Mouse (Mus musculus) fibroblast of lung, adult 2 months (primary cell): ENCODE data around the gene Pou2f3.

Source experiments
- DNase-seq: peaks from one replicate; pipeline ENCODE4 v3.0.0-alpha.2; 2011; ENCODE audit warnings: low read depth

The Pou2f3 gene

GRCm38 (mm10) chr9:43230886-43231285 lies 20.7 kb upstream of the Pou2f3 start:
- DNase-seq = no peak

- no peak for DNase-seq
Observed at GRCm38 (mm10) chr9:43229962-43230361, 19.8 kb upstream of the Pou2f3 start.

DNA sequence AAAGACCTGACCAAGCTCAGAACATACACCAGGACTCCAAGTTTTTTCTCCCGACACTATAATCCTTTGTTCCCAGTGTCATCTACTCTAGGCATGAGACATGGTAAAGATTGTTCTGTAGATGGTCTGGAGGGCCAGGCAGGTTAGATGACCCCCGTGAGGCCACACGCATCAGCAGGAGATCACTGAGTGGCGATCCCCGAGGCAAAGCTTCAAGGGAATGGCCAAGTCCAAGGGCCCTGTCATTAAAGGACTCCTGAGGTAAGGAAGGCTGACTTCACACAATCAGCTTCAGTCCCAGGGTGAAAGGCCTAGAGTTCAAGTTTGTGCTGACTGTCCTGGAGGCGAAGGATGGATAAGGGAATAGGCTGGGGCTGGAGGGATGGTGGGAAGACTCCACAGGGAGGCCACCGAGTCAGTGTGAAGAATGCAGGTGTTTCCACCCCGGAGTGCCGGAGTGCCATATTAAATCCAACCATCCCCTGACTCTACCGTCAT lies 19.3 kb upstream of the Pou2f3 start:
- DNase-seq = no peak

DNA sequence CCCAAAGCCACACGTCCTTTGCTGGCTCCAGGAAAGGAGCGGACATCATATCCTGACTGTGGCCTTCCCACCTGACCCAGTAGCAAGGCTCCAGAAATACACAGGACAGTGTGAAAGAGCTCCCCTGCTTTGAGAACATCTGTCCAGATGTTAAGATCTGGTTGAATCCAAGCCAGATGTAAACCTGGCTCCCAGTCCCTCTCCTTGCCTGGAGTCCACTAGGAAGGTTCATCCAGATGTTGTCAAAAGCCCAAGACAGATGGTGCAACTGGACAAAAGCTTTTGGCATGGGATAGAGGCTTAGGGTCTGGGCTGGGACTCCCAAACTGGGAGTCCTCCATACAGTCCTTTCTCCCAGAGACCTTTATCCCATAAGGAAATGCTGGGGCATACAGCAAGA lies 18.6 kb upstream of the Pou2f3 start:
- no peak for DNase-seq

DNA sequence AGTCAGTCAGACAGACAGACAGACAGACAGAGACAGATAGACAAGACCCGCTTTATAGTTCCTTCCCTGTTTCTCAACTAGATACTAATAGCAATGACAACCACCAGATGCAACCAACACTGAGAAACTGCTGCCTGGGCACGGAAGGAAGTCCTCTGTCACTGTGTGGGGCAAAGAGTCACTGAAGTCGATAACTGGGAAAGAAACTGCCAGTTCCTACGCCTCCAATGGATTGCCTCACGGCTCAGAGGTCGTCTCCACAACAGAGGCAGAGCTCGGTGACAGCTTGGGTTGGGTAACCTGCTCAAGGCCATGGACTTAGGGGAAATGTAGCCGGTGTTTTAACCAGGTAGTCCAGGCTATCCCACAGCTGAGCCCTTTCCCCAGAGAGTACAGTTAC lies 17.5 kb upstream of the Pou2f3 start:
- no peak for DNase-seq

- no peak for DNase-seq
Observed at GRCm38 (mm10) chr9:43226573-43227160, 16.5 kb upstream of the Pou2f3 start.

- DNase-seq = no peak
Observed at GRCm38 (mm10) chr9:43225481-43225880, 15.3 kb upstream of the Pou2f3 start.

GRCm38 (mm10) chr9:43224771-43225355 lies 14.7 kb upstream of the Pou2f3 start:
- DNase-seq = no peak

DNA sequence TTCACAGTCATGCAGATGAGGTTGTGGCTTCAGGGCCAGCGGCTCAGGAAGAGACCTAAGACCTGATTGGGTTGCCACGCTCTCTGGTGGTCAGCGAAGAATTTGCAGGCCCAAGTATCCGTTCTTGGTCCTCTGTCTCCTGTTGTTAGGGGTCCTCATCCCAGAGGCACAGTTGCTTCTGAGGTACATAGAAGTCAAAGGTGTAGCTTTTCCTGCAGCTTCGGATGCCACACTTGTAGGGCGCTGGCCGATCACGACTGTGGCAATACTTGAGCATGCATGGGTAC lies 12.2 kb upstream of the Pou2f3 start:
- DNase-seq = no peak

- DNase-seq = peak; percentile 69
Observed at GRCm38 (mm10) chr9:43221643-43222428, 11.7 kb upstream of the Pou2f3 start.

- DNase-seq = no peak
Observed at GRCm38 (mm10) chr9:43210771-43211450, 742 bp upstream of the Pou2f3 start.

DNA sequence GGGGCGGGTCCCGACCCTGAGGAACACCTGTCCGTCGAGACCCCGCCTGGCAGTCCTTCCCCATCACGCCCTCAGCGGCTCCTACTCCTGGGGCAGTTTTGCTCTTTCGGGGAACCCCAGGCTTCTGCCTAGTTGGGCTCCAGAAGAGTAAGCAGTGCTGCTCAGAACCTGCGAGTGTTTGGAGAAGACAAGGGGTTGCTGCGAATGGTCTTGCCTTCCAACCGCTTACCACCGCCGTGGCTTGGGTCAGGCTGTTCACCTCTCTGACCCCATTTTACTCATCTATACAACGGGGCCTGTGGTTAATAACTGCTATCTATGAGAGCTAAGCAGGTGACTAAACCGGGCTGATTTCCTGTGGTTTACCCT lies 4.2 kb downstream of the Pou2f3 start:
- DNase-seq = no peak

DNA sequence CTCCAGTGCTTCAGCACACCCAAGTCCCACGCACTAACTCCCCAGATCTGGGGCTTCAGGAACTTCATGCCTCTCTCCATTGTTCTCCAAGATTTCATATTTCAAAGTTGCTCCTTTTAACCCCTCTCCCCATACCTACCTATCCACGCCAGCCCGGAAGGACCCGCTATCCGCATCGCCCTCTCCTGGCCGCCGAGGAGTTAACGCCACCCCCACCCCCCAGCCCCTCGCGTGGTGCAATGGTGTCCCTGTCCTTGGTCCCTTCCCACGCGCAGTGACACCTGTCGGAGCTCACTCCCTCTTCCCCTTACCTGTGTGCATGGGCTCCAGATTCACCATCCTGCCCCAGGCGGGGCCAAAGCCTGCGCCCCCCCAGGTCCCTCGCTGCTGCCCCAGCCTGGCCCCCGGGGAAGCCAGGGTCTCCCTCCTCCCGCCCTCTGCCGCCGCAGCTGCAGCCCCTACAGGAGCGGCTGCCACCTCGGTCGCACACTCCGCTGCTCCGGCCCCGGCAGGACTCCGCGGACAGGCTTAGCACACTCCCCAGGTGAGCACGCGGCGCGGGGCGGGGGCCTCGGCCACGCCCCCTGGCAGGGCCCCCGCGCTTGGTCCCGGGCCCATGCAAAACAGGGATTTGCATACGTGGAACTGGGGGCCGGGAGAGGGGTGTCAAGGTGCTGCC lies 4.7 kb downstream of the Pou2f3 start:
- no peak for DNase-seq

DNA sequence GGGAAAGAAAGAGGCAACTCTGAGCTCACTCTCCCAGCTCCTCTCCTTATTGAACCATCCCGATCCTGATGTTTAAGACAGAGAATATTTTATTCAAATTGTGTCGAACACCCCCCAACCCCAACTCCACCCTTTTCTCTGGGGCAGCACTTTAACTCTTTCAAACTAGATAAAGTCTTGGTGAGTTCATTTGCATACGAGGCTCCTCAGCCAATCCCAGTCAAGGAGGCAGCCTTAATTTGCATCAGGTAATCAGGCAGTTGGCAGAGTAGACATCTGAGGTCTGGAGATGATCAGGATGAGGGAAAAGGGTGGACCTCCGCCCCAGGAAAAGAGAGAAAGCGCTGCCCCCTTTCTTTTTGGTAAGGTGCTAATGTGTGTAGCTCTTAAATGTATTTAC lies 10.0 kb downstream of the Pou2f3 start:
- DNase-seq = no peak

DNA sequence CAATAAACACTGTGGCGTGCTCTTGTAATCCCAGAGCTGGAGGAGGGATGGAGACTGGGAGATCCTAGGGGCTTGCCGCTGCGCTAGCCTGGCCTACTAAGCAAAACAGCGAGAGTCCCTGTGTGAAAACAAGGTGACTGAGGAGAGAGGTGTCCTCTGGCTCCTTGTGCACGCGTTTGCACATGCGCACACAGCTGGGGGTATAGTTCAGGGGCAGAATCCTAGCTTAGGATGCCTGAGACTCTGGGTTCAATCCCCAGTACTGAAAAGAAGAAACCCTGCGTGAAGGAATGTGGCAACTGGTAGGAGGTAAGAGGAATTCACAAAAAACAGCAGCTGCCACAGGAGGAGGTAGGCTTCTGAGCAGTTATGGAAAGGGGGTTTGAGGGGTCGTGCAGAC lies 16.2 kb downstream of the Pou2f3 start:
- no peak for DNase-seq

DNA sequence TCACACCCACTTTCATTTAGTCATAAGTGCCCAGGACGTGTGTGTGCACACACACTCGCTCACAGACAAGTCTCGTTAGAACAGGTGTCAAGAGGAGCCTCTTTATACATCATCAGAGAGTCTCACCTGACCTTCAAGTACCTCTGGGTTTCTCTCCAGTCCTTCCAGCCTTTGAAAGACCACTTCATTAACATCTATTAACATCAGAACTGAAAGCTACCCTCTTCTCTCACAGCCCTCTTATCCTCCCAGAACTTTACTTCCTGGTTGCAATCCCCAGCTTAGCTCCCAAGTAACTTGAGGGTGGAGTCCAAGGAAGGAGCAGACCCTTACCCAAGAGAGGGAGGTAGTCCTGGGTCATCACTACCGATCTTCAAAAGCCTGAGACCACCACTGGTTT lies 18.6 kb downstream of the Pou2f3 start:
- DNase-seq = no peak

DNA sequence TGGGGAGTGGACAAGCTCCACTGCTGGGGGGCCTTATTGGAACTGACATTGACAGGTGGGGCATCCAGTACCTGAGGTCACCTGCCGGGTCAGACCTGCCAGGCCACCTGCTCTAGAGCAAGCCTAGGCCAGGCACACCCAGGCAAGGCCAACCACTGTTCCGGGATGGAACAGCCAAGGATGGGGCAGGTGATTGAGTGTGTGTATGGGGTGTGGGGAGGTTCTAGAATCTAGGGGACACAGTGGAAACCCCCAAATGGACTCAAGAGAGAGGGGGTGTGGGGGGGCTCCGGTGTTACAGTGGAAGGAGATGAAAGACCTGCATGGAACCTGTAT lies 21.2 kb downstream of the Pou2f3 start:
- no peak for DNase-seq

GRCm38 (mm10) chr9:43188309-43189020 lies 21.7 kb downstream of the Pou2f3 start:
- no peak for DNase-seq

GRCm38 (mm10) chr9:43179614-43180013 lies 30.6 kb downstream of the Pou2f3 start:
- no peak for DNase-seq

- no peak for DNase-seq
Observed at GRCm38 (mm10) chr9:43178172-43178571, 32.0 kb downstream of the Pou2f3 start.

DNA sequence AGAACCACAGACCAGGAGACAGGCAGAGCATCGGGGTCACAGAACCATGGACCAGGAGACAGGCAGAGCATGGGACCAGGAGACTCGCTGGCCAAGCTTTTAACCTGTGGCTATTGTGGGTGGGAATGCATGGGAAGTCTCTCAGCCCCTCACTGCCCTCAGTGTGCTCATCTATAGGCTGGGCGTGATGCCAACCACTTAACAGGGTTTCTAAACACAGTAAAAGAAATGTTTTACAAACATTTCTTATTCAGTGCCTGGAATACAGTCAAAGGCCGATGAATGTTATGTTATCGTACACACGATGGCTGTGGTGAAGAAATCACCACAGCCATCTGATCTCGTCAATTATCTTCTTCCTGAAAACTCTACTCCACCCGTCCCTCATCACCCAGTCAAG lies 43.1 kb downstream of the Pou2f3 start:
- DNase-seq = no peak

GRCm38 (mm10) chr9:43166346-43166745 lies 43.8 kb downstream of the Pou2f3 start:
- DNase-seq = no peak
